Mouse (Mus musculus): ENCODE measurements at regions not wholly inside any gene's neighbourhood (a gene's known extent, or its start where the extent isn't known, plus 50 kb on each side); places are given as distances from the start of the nearest gene placed in this dataset.

- DNase-seq (ENCODE audit: low spot score) = no peak
These were observed 241.3 kb downstream of the 1500009L16Rik start for GRCm38 (mm10) chr10:83963779-83964643.

- no peak for DNase-seq (ENCODE audit: low spot score)
These were observed 242.2 kb downstream of the 1500009L16Rik start for GRCm38 (mm10) chr10:83964838-83965237.

- DNase-seq (ENCODE audit: low spot score) = no peak
These were observed 247.8 kb downstream of the 1500009L16Rik start for GRCm38 (mm10) chr10:83970501-83970900.

- no peak for DNase-seq (ENCODE audit: low spot score)
These were observed 251.9 kb downstream of the 1500009L16Rik start for GRCm38 (mm10) chr10:83974548-83974947.

GRCm38 (mm10) chr10:83976548-83976947, 253.9 kb downstream of the 1500009L16Rik start:
- DNase-seq (ENCODE audit: low spot score) = no peak

- no peak for DNase-seq (ENCODE audit: low spot score)
These were observed 257.3 kb downstream of the 1500009L16Rik start for GRCm38 (mm10) chr10:83979930-83980329.

GRCm38 (mm10) chr10:83984697-83985415, 262.2 kb downstream of the 1500009L16Rik start:
- DNase-seq (ENCODE audit: low spot score) = no peak

- DNase-seq (ENCODE audit: low spot score) = no peak
These were observed 270.1 kb downstream of the 1500009L16Rik start for GRCm38 (mm10) chr10:83992577-83993305.

GRCm38 (mm10) chr10:83995026-83995600, 272.4 kb downstream of the 1500009L16Rik start:
- no peak for DNase-seq (ENCODE audit: low spot score)

DNA sequence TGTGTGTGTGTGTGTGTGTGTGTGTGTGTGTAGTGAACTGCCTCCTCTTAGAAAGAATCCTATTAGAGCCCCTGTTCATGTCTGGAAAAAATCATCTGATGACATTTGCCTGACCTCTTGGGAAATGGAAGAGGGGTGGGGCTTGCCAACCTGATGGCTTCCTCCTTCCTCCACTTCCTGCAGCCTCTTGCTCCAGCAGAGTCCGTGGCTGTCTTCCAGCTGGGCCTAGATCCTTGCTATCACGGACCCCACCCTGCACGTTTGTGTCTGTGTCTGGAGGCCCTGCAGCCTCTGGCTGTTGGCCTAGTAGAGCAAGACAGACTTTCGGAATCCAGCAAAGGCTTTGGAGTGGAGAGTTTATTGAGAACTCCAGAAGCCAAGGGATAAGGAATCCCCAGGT, 273.2 kb downstream of the 1500009L16Rik start:
- peak; percentile 60 for DNase-seq (ENCODE audit: low spot score)

DNA sequence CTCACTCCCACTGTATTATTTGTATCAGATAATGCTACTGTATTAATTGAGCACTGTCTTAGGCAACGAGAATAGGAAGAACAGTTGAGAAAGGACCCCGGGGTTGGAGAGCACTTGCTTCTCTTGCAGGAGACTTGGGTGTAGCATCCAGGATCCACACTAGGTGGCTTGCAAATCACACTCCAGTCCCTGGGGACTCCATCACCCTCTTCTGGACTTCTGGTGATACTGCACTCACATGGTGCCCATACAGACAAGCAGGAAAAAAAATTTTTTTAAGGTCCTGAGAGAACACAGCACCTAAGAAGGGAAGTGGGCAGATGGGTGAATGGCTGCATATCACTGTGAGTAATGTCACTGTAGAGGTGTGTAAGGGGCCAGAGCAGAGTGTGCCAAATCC, 273.8 kb downstream of the 1500009L16Rik start:
- DNase-seq (ENCODE audit: low spot score) = peak; percentile 17

DNA sequence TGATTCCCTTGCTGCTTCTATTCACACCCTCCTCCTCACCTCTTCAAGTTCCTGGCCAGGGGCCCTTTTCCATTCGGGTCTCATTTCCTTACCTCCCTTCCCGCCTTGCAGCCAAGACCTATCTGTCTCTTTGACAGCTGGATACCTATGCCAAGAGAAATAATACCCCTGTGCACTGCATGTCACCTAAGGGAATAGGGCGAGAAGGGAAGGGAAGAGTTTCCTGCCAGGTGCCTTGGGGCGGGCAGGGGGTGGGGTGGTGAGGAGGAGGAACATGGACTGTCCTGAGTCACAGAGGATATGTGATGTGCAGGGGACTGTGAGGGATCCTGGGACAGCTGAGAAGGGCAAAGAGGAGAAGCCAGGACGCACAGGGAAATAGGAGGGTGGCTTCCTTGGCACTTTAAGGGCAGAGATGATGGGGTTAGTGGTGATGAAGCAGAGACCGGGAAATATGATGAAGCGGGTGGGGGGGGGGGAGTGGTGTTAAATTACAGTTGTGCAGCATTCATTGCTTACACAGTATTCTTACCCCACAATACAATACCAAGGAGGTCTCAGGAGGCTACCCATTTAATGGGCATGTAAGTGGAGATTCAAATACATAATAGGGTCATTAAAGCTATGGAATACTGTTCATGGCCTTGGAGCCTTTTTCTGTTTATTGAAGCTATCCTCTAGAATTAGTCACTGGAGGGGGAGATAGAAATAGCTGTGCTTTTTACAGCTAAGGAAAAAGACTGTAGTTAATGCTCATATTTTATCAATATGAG, 278.0 kb downstream of the 1500009L16Rik start:
- DNase-seq (ENCODE audit: low spot score) = no peak

- DNase-seq (ENCODE audit: low spot score) = no peak
These were observed 280.1 kb downstream of the 1500009L16Rik start for GRCm38 (mm10) chr10:84002744-84003143.

DNA sequence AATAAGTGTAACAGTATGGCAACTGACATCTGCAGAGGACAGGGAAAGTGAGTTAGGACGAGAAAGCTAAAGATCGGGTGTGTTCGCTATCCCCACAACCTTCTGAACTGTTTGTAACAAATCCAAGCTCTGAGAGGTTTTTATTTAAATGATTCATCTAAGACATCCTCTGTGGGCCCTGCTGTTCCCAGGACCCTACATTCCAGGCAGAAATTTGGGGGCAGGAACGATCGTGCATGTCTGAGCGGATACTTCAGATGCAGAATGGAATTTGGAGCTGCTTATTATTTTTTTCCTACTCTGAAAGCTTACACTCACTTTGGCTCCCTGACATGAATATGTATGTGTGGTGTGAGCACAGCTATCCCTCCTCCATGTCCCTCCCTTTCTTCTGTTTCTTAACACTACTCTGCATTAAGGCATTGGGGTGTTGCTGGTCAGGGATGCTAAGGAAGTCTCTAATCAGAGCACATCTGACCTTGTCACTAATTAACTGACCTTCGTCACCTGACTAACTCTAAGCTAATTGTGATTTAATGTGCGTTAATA, 281.0 kb downstream of the 1500009L16Rik start:
- DNase-seq (ENCODE audit: low spot score) = no peak

GRCm38 (mm10) chr10:84008923-84009322, 286.3 kb downstream of the 1500009L16Rik start:
- no peak for DNase-seq (ENCODE audit: low spot score)

DNA sequence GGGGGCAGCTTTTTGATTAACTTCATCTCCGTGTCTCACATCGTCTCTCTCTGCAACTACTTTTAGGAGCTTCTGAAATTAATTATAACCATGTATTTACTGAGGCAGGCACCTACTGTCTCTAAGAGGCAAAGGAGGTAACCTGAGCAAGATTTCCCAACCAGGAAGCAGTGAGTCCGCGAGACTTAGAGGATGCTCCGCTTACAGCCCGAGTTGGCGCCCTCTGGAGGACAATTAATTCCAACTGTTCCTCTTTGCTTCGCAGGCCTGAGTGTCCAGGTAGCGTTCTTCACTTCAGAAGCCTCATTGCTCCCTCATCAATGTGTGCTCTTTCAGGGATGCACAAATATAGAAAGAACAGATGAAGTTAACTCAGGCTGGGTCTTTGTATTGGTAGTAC, 296.7 kb downstream of the 1500009L16Rik start:
- DNase-seq (ENCODE audit: low spot score) = no peak

- peak; percentile 11 for DNase-seq (ENCODE audit: low spot score)
These were observed 297.5 kb downstream of the 1500009L16Rik start for GRCm38 (mm10) chr10:84020023-84020620.

- no peak for DNase-seq (ENCODE audit: low spot score)
These were observed 298.8 kb downstream of the 1500009L16Rik start for GRCm38 (mm10) chr10:84021167-84022120.

GRCm38 (mm10) chr10:84024294-84024693, 301.6 kb downstream of the 1500009L16Rik start:
- no peak for DNase-seq (ENCODE audit: low spot score)
